Mouse (Mus musculus) naive thymus-derived CD4-positive, alpha-beta T cell, adult 5 months (primary cell): ENCODE measurements around the gene Vmn2r92. TPM values are rescaled to one million over a fixed set of nuclear protein-coding genes. Genes with fewer than 3 reads are reported as not detected.

Experiments used
- polyA plus RNA-seq: library from polyadenylated mRNA; unstranded; fragments of 100-300 nt; shearing (Covaris generic); gene quantifications from one replicate; pipeline ENCODE4 v1.2.1, GENCODE M21; 2017

The Vmn2r92 gene
- polyA plus RNA-seq: 0.06 TPM

DNA sequence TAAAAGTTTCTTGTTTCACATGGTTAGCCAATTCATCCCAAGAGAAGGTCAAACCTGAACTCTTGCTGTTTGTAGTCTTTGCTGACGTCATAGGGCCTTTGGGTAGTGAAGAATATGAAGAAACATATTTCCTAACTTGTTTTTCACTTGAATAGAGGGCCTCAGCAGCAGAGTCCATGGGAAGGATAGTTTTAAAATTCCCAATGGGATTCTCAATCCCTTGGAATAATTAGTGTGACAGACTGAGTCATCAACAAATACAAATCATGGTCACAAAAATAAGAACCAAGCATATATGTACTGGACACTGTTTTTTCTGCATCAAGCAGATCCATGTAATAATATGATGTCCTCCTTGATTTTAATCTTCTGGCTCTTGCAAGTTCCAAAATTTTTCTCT lies at the start of gene Vmn2r92:
TSS of gene Vmn2r92 (plus strand) at position 301 of the 400 bp plus-strand sequence.

Other genes with a start within 250 kb of the Vmn2r92 start
- not detected for gene Fpr-rs4, start 130.2 kb upstream of the Vmn2r92 start, polyA plus RNA-seq
- gene Vmn2r124, start 102.5 kb upstream of the Vmn2r92 start, polyA plus RNA-seq: not detected
- not detected for gene Vmn2r91, start 66.9 kb upstream of the Vmn2r92 start, polyA plus RNA-seq
- gene Vmn2r94, start 125.9 kb downstream of the Vmn2r92 start, polyA plus RNA-seq: 0.10 TPM
- 0.05 TPM for gene Vmn2r93, start 146.2 kb downstream of the Vmn2r92 start, polyA plus RNA-seq